Mouse (Mus musculus): Measurements from ENCODE around the gene Mast1. TPM values are rescaled to one million over a fixed set of nuclear protein-coding genes. Genes with fewer than 3 reads are reported as not detected.

The Mast1 gene
- total and polyA plus RNA-seq, 3 experiments, result 0.07 to 0.16 (median 0.10) TPM

DNA sequence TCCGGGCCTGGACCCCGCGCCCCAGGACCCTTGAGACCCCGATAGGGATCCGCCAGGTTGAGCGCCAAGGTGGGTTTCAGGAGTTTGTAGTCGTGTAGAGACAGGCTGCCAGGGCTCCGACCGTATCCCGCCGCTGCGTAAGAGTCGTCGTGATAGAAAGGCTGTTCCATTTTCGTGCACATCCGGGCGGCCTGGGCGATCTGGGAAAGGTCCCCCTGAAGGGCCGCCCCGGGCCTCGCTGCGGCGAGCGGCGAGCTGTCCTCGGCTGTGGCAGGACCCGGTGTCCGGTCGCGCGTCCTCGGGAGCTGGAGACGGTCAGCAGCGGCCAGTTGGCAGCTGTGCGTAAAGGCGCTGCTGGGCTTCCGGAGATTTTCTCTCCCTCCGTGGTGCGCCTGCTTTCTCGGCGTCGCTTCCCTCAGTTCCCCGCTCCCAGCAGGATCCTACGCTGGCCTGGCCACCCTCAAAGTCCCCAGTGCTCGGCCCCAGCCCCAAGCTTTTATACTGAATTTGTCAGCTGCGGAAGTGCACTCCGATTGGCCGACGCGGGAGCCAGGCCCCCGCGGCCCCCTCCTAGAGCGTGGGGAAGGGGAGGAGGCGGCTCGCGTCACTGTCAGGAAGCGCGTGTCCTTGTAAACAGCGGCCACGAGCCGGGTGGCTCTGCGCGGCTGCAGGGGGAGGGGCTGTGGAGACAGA lies 41.2 kb upstream of the Mast1 start, which contains the start of gene Junb:
Junb (minus strand) TSS at position 471 of the 693 bp plus-strand sequence.
- DNase-seq, result peak; percentile 98
- Histone ChIP-seq H3K4me1 (ENCODE audit: control insufficient read depth, insufficient read depth, low read length) (peaks cover 17% of the 10 kb centered on the region), H3K36me3 (ENCODE audit: control insufficient read depth, insufficient read depth, low read length) (no peaks in the 10 kb centered on the region; the same call in 1 of the 2 replicates), H3K27ac (peak within 1 kb of the TSS; percentile 99), H3K79me2 (replicated peaks; ENCODE audit: control insufficient read depth, insufficient read depth, low read length) (no peaks in the 10 kb centered on the region), H3K4me3 (peak within 1 kb of the TSS; percentile 56), H3K9ac (ENCODE audit: low read depth, low read length) (peak within 1 kb of the TSS; percentile 91), H3K27me3 (ENCODE audit: control insufficient read depth, insufficient read depth, low read length) (no peaks in the 10 kb centered on the region)
- under 1% methylated on average over 63 of the region's 63 CpGs for WGBS
- intact Hi-C loops (cut with DNase I), result loop anchor here (10.0 kb wide), 1 partner anchor 46 kb away; the partner anchor contains the start of genes Asna1 and Trir
- TF ChIP-seq CTCF (IDR thresholded peaks at IDR 0.05) (no peak), EP300 (IDR thresholded peaks at IDR 0.05; ENCODE audit: insufficient read depth, low read depth, low read length) (peak; percentile 78; the same call in 1 of the 2 replicates), POLR2A (IDR thresholded peaks at IDR 0.05; ENCODE audit: insufficient read depth, low read depth, low read length) (peak; percentile 100)

DNA sequence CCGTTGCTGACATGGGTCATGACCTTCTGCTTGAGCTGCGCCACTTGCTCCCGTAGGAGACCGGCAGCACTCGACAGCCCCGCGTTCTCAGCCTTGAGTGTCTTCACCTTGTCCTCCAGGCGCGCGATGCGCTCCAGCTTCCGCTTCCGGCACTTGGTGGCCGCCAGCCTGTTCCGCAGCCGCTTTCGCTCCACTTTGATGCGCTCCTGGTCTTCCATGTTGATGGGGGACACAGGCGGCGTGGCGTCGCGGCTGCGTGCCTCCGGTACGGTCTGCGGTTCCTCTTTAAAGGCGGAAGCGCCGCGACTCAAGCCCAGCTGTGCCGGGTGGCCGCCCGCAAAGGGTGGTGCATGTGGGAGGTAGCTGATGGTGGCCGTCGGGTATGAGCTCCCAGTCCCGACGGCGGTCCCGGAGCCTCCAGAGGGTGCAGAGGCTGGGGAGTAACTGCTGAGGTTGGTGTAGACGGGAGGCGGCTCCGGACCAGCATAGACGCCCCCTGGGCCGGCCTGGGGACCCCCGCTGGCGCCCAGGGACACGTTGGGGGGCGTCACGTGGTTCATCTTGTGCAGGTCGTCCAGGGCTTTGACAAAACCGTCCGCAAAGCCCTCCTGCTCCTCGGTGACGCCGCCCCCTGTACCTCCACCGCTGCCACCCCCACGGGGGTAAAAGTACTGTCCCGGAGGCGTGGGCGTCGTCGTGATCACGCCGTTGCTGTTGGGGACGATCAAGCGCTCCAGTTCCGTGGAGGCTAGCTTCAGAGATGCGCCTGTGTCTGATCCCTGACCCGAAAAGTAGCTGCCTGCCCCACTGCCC lies 40.5 kb upstream of the Mast1 start:
- Histone ChIP-seq H3K4me1 (ENCODE audit: control insufficient read depth, insufficient read depth, low read length) (peaks cover 17% of the 10 kb centered on the region), H3K79me2 (replicated peaks; ENCODE audit: control insufficient read depth, insufficient read depth, low read length) (no peaks in the 10 kb centered on the region), H3K9ac (ENCODE audit: low read depth, low read length) (peak overlapping the region; percentile 91), H3K27me3 (ENCODE audit: control insufficient read depth, insufficient read depth, low read length) (no peaks in the 10 kb centered on the region), H3K36me3 (ENCODE audit: control insufficient read depth, insufficient read depth, low read length) (no peaks in the 10 kb centered on the region; the same call in 1 of the 2 replicates), H3K4me3 (peak overlapping the region; percentile 56), H3K27ac (peak overlapping the region; percentile 99)
- intact Hi-C loops (cut with DNase I), result loop anchor here (10.0 kb wide), 1 partner anchor 47 kb away; the partner anchor contains the start of genes Asna1 and Trir
- WGBS, result under 1% methylated on average over 70 of the region's 70 CpGs
- TF ChIP-seq CTCF (IDR thresholded peaks at IDR 0.05) (no peak), EP300 (IDR thresholded peaks at IDR 0.05; ENCODE audit: insufficient read depth, low read depth, low read length) (0 out of 2 replicates have a peak, but pooled peaks have one; percentile 4), POLR2A (IDR thresholded peaks at IDR 0.05; ENCODE audit: insufficient read depth, low read depth, low read length) (peak; percentile 57)
- DNase-seq, result peak; percentile 84 to 86

DNA sequence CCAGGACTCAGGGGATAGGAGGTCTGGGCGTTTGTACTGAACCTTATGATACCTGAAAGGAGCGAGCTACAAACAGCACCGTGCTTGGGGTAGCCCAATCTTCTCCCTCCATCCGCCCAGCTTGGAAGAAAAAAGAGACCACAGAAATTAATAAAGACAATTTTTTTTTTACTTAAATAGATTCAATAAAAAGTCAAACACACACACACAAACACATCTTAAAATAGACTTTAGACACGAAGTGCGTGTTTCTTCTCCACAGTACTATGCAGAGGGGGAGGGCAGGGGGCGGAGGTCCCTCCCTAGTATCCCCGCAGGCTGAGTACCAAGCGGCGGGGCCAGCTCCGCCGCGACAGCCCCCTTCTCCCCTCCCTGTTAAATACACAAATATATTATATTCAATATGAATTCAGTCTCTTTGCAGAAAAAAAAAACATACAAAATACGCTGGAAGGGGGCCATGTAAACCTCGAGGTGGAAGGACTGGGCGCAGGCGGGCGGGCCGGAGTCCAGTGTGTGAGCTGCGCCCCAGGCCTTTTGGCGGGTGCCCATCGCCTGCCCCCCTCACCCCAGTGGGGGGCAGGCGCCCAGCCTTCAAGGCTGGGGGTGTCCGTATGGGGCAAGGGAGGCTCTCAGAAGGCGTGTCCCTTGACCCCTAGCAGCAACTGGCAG lies 39.7 kb upstream of the Mast1 start:
- H3K9ac ChIP-seq (ENCODE audit: low read depth, low read length), result peak overlapping the region; percentile 91
- peak overlapping the region; percentile 56 for H3K4me3 ChIP-seq
- intact Hi-C loops (cut with DNase I), result loop anchor here (10.0 kb wide), 1 partner anchor 48 kb away; the partner anchor contains the start of genes Asna1 and Trir
- 1% methylated on average over 25 of the region's 25 CpGs for WGBS
- peak; percentile 93; the same call in 1 of the 2 replicates for TF ChIP-seq POLR2A (IDR thresholded peaks at IDR 0.05; ENCODE audit: insufficient read depth, low read depth, low read length)
- TF ChIP-seq EP300 (IDR thresholded peaks at IDR 0.05; ENCODE audit: insufficient read depth, low read depth, low read length), result no peak
- no peak for TF ChIP-seq CTCF (IDR thresholded peaks at IDR 0.05)
- no peaks in the 10 kb centered on the region for H3K79me2 ChIP-seq (replicated peaks; ENCODE audit: control insufficient read depth, insufficient read depth, low read length)
- no peaks in the 10 kb centered on the region for H3K27me3 ChIP-seq (ENCODE audit: control insufficient read depth, insufficient read depth, low read length)
- DNase-seq, result peak in 1 of 2 experiments; percentile 53
- peak overlapping the region; percentile 99 for H3K27ac ChIP-seq
- no peaks in the 10 kb centered on the region; the same call in 1 of the 2 replicates for H3K36me3 ChIP-seq (ENCODE audit: control insufficient read depth, insufficient read depth, low read length)
- H3K4me1 ChIP-seq (ENCODE audit: control insufficient read depth, insufficient read depth, low read length), result peaks cover 17% of the 10 kb centered on the region

DNA sequence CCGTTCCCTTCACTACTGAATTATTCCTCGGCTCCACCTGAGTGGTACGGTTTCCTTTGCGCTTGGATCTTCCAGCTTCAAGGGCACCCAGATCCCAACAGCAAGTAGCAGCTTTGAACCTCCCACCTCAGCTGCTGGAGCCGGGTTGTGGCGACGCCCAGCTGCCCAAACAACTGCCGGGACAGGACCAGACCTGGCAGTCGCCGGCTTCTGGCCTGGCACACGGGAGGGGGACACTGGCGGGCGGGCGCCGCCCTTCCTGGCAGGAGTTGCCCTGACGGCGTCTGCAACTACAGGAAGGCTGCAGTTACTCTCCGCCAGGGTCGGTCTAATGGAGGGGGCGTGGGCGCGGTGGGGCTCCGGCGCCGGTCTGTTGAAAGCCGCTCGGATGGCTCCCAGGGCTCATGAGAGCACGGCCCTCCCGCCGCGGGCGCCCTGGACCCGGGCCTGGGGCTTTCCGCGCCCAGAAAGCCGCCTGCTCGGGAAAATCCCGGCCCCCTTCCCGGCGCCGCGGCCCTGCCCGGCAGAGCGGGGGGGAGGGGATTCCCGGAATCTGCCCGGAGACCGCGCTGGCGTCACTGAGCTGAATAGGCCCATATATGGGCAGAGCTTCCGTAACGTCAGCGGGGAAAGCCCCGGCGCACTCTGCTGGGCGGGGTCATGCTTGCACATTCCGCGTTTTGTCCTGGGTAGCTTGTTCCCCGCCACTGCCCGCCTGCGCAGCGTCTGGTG lies 39.0 kb upstream of the Mast1 start:
- Histone ChIP-seq H3K4me3 (peak overlapping the region; percentile 56), H3K4me1 (ENCODE audit: control insufficient read depth, insufficient read depth, low read length) (peaks cover 15% of the 10 kb centered on the region), H3K36me3 (ENCODE audit: control insufficient read depth, insufficient read depth, low read length) (no peaks in the 10 kb centered on the region; the same call in 1 of the 2 replicates), H3K9ac (ENCODE audit: low read depth, low read length) (peak overlapping the region; percentile 75), H3K27me3 (ENCODE audit: control insufficient read depth, insufficient read depth, low read length) (no peaks in the 10 kb centered on the region), H3K79me2 (replicated peaks; ENCODE audit: control insufficient read depth, insufficient read depth, low read length) (no peaks in the 10 kb centered on the region), H3K27ac (peak overlapping the region; percentile 99)
- intact Hi-C loops (cut with DNase I), result loop anchor here (10.0 kb wide), 1 partner anchor 49 kb away; the partner anchor contains the start of genes Asna1 and Trir
- DNase-seq, result peak; percentile 97
- 0 out of 2 replicates have a peak, but pooled peaks have one; percentile 59 for TF ChIP-seq EP300 (IDR thresholded peaks at IDR 0.05; ENCODE audit: insufficient read depth, low read depth, low read length)
- TF ChIP-seq CTCF (IDR thresholded peaks at IDR 0.05), result peak; percentile 17
- TF ChIP-seq POLR2A (IDR thresholded peaks at IDR 0.05; ENCODE audit: insufficient read depth, low read depth, low read length), result peak; percentile 44; the same call in 1 of the 2 replicates
- 1% methylated on average over 61 of the region's 61 CpGs for WGBS

All from heart, adult 2 months (tissue).